Mouse (Mus musculus) myocyte (in vitro differentiated cells): ENCODE data around the gene Siglecf. TPM values are rescaled to one million over a fixed set of nuclear protein-coding genes. Genes with fewer than 3 reads are reported as not detected.
"Not testable (repeated sequence)": the region's sequence is repeated elsewhere in the genome, so short reads cannot be mapped to it uniquely, and the experiment has no call there.

Source experiments
- H3K27me3 ChIP-seq: one replicate; pipeline ENCODE4 v1.6.1; 2011; ENCODE audit not compliant: control insufficient read depth, insufficient read depth, insufficient read length
- H3K36me3 ChIP-seq: one replicate; pipeline ENCODE4 v1.6.1; 2011; ENCODE audit not compliant: control insufficient read depth, insufficient read depth
- H3K4me2 ChIP-seq: one replicate; pipeline ENCODE4 v1.6.1; 2011; ENCODE audit warnings: low read depth, control low read depth
- H3K4me3 ChIP-seq: one replicate; pipeline ENCODE4 v1.5.1; 2011; ENCODE audit warnings: mild to moderate bottlenecking, control low read depth, moderate library complexity
- H3K79me2 ChIP-seq: one replicate; pipeline ENCODE4 v1.6.1; 2011; ENCODE audit not compliant: control insufficient read depth, insufficient read depth
- H3ac ChIP-seq: one replicate; pipeline ENCODE4 v1.6.1; 2011; ENCODE audit not compliant: control insufficient read depth, insufficient read length
- CEBPB ChIP-seq: IDR thresholded peaks from 2 replicates; pipeline ENCODE4 v1.6.1; 2011; ENCODE audit warnings: mild to moderate bottlenecking, moderate library complexity; ENCODE audit not compliant: poor library complexity, insufficient read depth, severe bottlenecking
- E2F4 ChIP-seq: IDR thresholded peaks from one replicate; pipeline ENCODE4 v1.6.1; 2011; ENCODE audit warnings: mild to moderate bottlenecking, control low read depth, moderate library complexity; ENCODE audit not compliant: insufficient read depth
- MAX ChIP-seq: IDR thresholded peaks from one replicate; pipeline ENCODE4 v1.6.1; 2011; ENCODE audit warnings: low read depth, mild to moderate bottlenecking, control low read depth
- MYOD1 ChIP-seq, 3 experiments: IDR thresholded peaks; one replicate each; pipeline ENCODE4 v1.6.1; 2011; ENCODE audit warnings: control low read depth in 2 of 3, low read depth in 2 of 3, mild to moderate bottlenecking in 2 of 3, moderate library complexity in 1 of 3; ENCODE audit not compliant: insufficient read length in 2 of 3, control insufficient read depth in 1 of 3
- MYOG ChIP-seq, 3 experiments: IDR thresholded peaks; one replicate each; pipeline ENCODE4 v1.6.1; 2011; ENCODE audit warnings: control low read depth in 2 of 3, low read depth in 2 of 3, mild to moderate bottlenecking in 2 of 3; ENCODE audit not compliant: insufficient read length in 2 of 3, control insufficient read depth in 1 of 3, insufficient read depth in 1 of 3
- POLR2A ChIP-seq: IDR thresholded peaks from one replicate; pipeline ENCODE4 v1.6.1; 2011; ENCODE audit warnings: low read depth, mild to moderate bottlenecking, control low read depth, moderate library complexity; ENCODE audit not compliant: insufficient read length
- POLR2AphosphoS2 ChIP-seq: IDR thresholded peaks from one replicate; pipeline ENCODE4 v1.6.1; 2011; ENCODE audit warnings: low read depth, control low read depth; ENCODE audit not compliant: insufficient read length
- REST ChIP-seq: IDR thresholded peaks from one replicate; pipeline ENCODE4 v1.6.1; 2011; ENCODE audit warnings: mild to moderate bottlenecking, control low read depth, moderate library complexity; ENCODE audit not compliant: insufficient read depth, insufficient read length
- SRF ChIP-seq: IDR thresholded peaks from one replicate; pipeline ENCODE4 v1.6.1; 2011; ENCODE audit warnings: low read depth; ENCODE audit not compliant: control insufficient read depth, insufficient read length
- TCF12 ChIP-seq: IDR thresholded peaks from one replicate; pipeline ENCODE4 v1.6.1; 2011; ENCODE audit warnings: mild to moderate bottlenecking, control low read depth; ENCODE audit not compliant: poor library complexity, insufficient read depth, severe bottlenecking
- TCF3 ChIP-seq: IDR thresholded peaks from one replicate; pipeline ENCODE4 v1.6.1; 2011; ENCODE audit warnings: low read depth, control low read depth; ENCODE audit not compliant: insufficient read length
- USF1 ChIP-seq: IDR thresholded peaks from one replicate; pipeline ENCODE4 v1.6.1; 2011; ENCODE audit warnings: low read depth, mild to moderate bottlenecking, control low read depth, moderate library complexity
- polyA plus RNA-seq: library from polyadenylated mRNA; unstranded; fragments of >200 nt; fragmentation: generic; extraction: Trizol; gene quantifications from one replicate; pipeline ENCODE4 v1.2.1, GENCODE M21; 2012; ENCODE audit warnings: missing spikeins

Siglecf gene
- polyA plus RNA-seq, 1 experiment = not detected

DNA sequence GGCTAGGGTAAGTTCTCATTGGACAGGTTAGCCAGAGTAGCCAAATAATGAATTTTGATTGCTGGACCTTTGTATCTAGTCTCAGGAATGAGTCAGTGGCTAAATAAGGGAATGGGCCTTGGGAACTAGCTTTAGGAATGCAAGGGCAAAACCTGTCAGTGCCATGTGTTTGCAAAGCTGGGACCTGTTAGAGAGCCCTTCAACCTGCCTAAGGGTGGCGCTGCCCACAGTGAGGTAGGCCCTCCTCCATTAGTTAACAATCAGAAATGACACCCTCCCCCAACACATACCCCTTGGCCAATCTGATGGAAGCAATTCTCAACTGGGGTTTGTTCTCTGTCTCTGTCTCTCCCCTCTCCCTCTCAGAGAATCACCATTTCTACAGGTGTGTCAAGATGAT, 4.6 kb upstream of the Siglecf start:
- H3ac ChIP-seq = no peak overlapping the region
- H3K79me2 ChIP-seq = no peaks in the 10 kb centered on the region
- no peaks in the 10 kb centered on the region for H3K27me3 ChIP-seq
- no peaks in the 10 kb centered on the region for H3K36me3 ChIP-seq
- TF ChIP-seq CEBPB = no peak
- TF ChIP-seq POLR2AphosphoS2 = no peak
- TF ChIP-seq MAX = no peak
- TF ChIP-seq REST = no peak
- TF ChIP-seq E2F4 = no peak
- no peak for TF ChIP-seq SRF
- TF ChIP-seq POLR2A = no peak
- TF ChIP-seq USF1 = no peak
- TF ChIP-seq TCF3 = no peak
- TF ChIP-seq TCF12 = no peak
- no peak for TF ChIP-seq MYOD1 (IDR thresholded peaks at IDR 0.05; ENCODE audit: control insufficient read depth in 1 of 3, insufficient read length in 2 of 3, low read depth in 2 of 3)
- no peak for TF ChIP-seq MYOG (IDR thresholded peaks at IDR 0.05; ENCODE audit: control insufficient read depth in 1 of 3, insufficient read depth in 1 of 3, insufficient read length in 2 of 3, low read depth in 2 of 3)
- no peak overlapping the region for H3K4me2 ChIP-seq
- H3K4me3 ChIP-seq = no peak overlapping the region

DNA sequence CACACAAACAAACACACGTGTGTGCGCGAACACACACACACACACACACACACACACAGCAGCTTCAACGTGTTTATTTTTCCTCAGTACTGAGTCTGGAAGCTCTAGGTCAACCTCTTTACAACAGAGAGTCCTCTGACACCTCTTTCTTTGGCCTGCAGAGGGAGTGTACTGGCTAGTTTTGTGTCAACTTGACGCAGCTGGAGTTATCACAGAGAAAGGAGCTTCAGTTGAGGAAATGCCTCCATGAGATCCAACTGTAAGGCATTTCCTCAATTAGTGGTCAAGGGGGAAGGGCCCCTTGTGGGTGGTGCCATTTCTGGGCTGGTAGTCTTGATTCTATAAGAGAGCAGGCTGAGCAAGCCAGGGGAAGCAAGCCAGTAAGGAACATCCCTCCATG, 1.5 kb upstream of the Siglecf start:
- H3K4me3 ChIP-seq, H3K27me3 ChIP-seq, H3K79me2 ChIP-seq: not testable (repeated sequence)

DNA sequence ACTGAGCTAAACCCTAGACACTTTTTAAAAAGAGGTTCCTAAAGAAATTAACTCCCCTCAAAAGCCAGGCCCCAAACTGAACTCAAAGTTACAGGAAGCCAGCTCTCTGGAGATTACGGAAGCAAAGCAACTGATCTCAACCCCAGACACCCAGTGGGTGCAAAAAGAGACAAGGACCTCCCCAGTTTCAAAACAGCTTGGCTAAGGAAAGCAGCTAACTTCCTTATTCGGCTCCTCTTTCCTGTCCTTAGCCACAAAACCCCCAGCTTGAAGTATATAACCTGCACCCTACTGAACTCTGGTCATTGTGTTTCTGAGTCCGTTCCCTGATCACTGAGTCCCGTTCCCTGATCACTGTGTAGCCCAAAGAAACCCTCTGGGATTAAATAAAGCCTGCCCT, 2.0 kb downstream of the Siglecf start:
- Histone ChIP-seq H3ac (no peak overlapping the region), H3K79me2 (no peaks in the 10 kb centered on the region), H3K27me3 (no peaks in the 10 kb centered on the region), H3K4me3 (no peak overlapping the region), H3K4me2 (no peak overlapping the region), H3K36me3 (no peaks in the 10 kb centered on the region)
- TF ChIP-seq TCF12 (no peak), USF1 (no peak), CEBPB (no peak), MYOD1 (IDR thresholded peaks at IDR 0.05; ENCODE audit: control insufficient read depth in 1 of 3, insufficient read length in 2 of 3, low read depth in 2 of 3) (no peak), POLR2A (no peak), REST (no peak), SRF (no peak), POLR2AphosphoS2 (no peak), MAX (no peak), E2F4 (no peak), MYOG (IDR thresholded peaks at IDR 0.05; ENCODE audit: control insufficient read depth in 1 of 3, insufficient read depth in 1 of 3, insufficient read length in 2 of 3, low read depth in 2 of 3) (no peak), TCF3 (no peak)

More for the DNA sequence above, 1.5 kb upstream of the Siglecf start:
- not testable (repeated sequence) for H3K36me3 ChIP-seq, H3ac ChIP-seq, H3K4me2 ChIP-seq

DNA sequence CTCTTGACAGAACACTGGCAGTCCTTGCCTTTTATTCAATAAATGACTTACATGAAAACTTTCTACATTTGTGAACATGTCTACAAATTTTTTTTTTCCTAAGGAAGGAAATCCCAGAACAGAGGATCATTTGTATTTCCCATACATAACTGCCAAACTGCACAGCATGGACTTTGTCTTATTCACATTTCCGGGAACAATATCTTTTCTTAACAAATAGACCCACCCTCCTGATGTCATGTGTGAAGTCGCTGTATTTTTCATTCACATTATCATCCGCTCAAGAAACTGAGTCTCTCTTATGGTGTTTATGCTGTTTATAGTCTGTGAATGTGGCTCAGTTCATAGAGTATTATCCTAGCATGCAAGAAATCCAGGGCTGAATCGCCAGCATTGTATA, 2.6 kb downstream of the Siglecf start:
- no peak for TF ChIP-seq REST
- no peak for TF ChIP-seq MYOG (IDR thresholded peaks at IDR 0.05; ENCODE audit: control insufficient read depth in 1 of 3, insufficient read depth in 1 of 3, insufficient read length in 2 of 3, low read depth in 2 of 3)
- no peak for TF ChIP-seq POLR2A
- no peak for TF ChIP-seq MYOD1 (IDR thresholded peaks at IDR 0.05; ENCODE audit: control insufficient read depth in 1 of 3, insufficient read length in 2 of 3, low read depth in 2 of 3)
- TF ChIP-seq MAX = no peak
- TF ChIP-seq TCF3 = no peak
- TF ChIP-seq E2F4 = no peak
- no peak for TF ChIP-seq POLR2AphosphoS2
- no peak for TF ChIP-seq SRF
- no peak for TF ChIP-seq USF1
- no peak for TF ChIP-seq TCF12
- TF ChIP-seq CEBPB = no peak

DNA sequence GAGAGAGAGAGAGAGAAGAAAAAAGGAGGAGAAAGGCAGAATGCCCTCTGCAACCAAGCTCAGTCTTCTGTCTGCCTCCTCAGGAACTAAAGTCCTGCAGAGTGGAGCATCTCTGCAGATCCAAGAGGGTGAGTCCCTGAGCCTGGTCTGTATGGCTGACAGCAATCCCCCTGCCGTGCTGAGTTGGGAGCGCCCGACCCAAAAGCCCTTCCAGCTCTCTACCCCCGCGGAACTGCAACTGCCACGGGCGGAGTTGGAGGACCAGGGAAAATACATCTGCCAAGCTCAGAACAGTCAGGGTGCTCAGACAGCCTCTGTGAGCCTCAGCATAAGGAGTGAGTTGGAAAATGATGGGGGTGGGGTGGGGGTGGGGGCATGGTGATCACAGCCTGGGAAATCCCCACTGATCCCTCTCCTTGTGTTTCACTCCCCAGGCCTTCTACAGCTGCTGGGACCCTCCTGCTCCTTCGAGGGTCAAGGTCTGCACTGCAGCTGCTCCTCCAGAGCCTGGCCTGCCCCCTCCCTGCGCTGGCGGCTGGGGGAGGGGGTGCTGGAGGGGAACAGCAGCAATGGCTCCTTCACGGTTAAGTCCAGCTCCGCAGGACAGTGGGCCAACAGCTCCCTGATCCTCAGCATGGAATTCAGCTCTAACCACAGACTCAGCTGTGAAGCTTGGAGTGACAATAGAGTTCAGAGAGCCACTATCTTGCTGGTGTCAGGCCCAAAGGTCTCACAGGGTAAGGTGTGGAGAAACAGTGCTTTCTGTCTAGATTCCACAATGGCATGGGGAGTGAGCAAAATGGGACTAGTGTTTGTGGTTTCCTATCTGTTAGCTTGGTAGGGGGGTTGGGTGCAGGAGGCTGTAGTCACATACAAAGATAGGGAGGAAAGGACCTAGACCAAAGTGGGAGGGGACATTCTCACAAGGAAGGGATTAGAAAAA, 4.0 kb downstream of the Siglecf start:
- TF ChIP-seq POLR2A (no peak), E2F4 (no peak), TCF3 (no peak), TCF12 (no peak), CEBPB (no peak), REST (no peak), MYOG (IDR thresholded peaks at IDR 0.05; ENCODE audit: control insufficient read depth in 1 of 3, insufficient read depth in 1 of 3, insufficient read length in 2 of 3, low read depth in 2 of 3) (peak in 2 of 3 experiments; percentile 19 to 67), MYOD1 (IDR thresholded peaks at IDR 0.05; ENCODE audit: control insufficient read depth in 1 of 3, insufficient read length in 2 of 3, low read depth in 2 of 3) (peak in 2 of 3 experiments; percentile 12 to 21), POLR2AphosphoS2 (no peak), MAX (no peak), SRF (no peak), USF1 (no peak)
- Histone ChIP-seq H3K4me2 (peak overlapping the region; percentile 12), H3K4me3 (no peak overlapping the region), H3K27me3 (no peaks in the 10 kb centered on the region), H3K36me3 (no peaks in the 10 kb centered on the region), H3ac (no peak overlapping the region), H3K79me2 (no peaks in the 10 kb centered on the region)

More for the DNA sequence above, 2.6 kb downstream of the Siglecf start:
- Histone ChIP-seq H3K4me2 (no peak overlapping the region), H3ac (no peak overlapping the region), H3K27me3 (no peaks in the 10 kb centered on the region), H3K79me2 (no peaks in the 10 kb centered on the region), H3K36me3 (no peaks in the 10 kb centered on the region), H3K4me3 (no peak overlapping the region)
